Mouse (Mus musculus) limb, embryonic 14.5 days (tissue): ENCODE results near the gene Tubg2. TPM values are rescaled to one million over a fixed set of nuclear protein-coding genes. Genes with fewer than 3 reads are reported as not detected.

Experiments used
- ATAC-seq: fragments of 200-750 bp; cut with Nextera tagmentation; 2 replicates; pipeline ENCODE4 v1.8.0; 2017; ENCODE audit warnings: low read depth, moderate number of reproducible peaks, moderate TSS enrichment; ENCODE audit not compliant: low FRiP score
- DNase-seq: peaks from one replicate; pipeline ENCODE4 v3.0.0-alpha.2; 2015; ENCODE audit warnings: low spot score
- H3K27ac ChIP-seq: fragments of 300-500 bp; sonication (generic); replicated peaks from 2 replicates; pipeline ENCODE4 v1.5.1; 2014; ENCODE audit warnings: low read depth, mild to moderate bottlenecking, low read length, moderate library complexity, mixed read lengths
- H3K27me3 ChIP-seq: fragments of 300-500 bp; sonication (generic); 2 replicates; pipeline ENCODE4 v1.6.1; 2014; ENCODE audit warnings: low read length, mixed read lengths; ENCODE audit not compliant: control insufficient read depth, insufficient read depth
- H3K36me3 ChIP-seq: fragments of 300-500 bp; sonication (generic); 2 replicates; pipeline ENCODE4 v1.6.1; 2014; ENCODE audit warnings: mild to moderate bottlenecking, low read length, moderate library complexity, mixed read lengths; ENCODE audit not compliant: control insufficient read depth, insufficient read depth
- H3K4me1 ChIP-seq: fragments of 300-500 bp; sonication (generic); 2 replicates; pipeline ENCODE4 v1.6.1; 2014; ENCODE audit warnings: antibody characterized with exemption, low read length, mixed read lengths; ENCODE audit not compliant: control insufficient read depth, insufficient read depth
- H3K4me2 ChIP-seq: fragments of 300-500 bp; sonication (generic); replicated peaks from 2 replicates; pipeline ENCODE4 v1.6.1; 2014; ENCODE audit warnings: low read depth, mild to moderate bottlenecking, low read length, moderate library complexity; ENCODE audit not compliant: severe bottlenecking
- H3K4me3 ChIP-seq: fragments of 300-500 bp; sonication (generic); replicated peaks from 2 replicates; pipeline ENCODE4 v1.5.1; 2014; ENCODE audit warnings: low read length
- H3K9ac ChIP-seq: fragments of 300-500 bp; sonication (generic); 2 replicates; pipeline ENCODE4 v1.6.1; 2014; ENCODE audit warnings: mild to moderate bottlenecking, low read depth, low read length, moderate library complexity; ENCODE audit not compliant: severe bottlenecking
- H3K9me3 ChIP-seq: fragments of 300-500 bp; sonication (generic); 2 replicates; pipeline ENCODE4 v1.6.1; 2016; ENCODE audit warnings: low read length; ENCODE audit not compliant: control insufficient read depth
- POLR2A ChIP-seq: fragments of 200-500 bp; IDR thresholded peaks from 2 replicates; pipeline ENCODE4 v1.8.0; 2012; ENCODE audit warnings: inconsistent platforms, mild to moderate bottlenecking, moderate library complexity, borderline replicate concordance; ENCODE audit not compliant: insufficient read depth, insufficient read length; ENCODE audit errors: extremely low read depth
- WGBS: fragments of 180-500 bp; shearing (Covaris S2); extraction: QIAGEN DNeasy Blood & Tissue Kit; methylation state at CpG from one replicate; pipeline ENCODE4 v1.1.7; 2014; 5-methylcytosine and 5-hydroxymethylcytosine counted together
- polyA plus RNA-seq, 2 experiments: library from polyadenylated mRNA; depleted of rRNA in 1 of 2; stranded (reverse) in 1 of 2; unstranded in 1 of 2; fragments of >200 nt; fragmentation: Nextera tagmentation in 1 of 2; extraction: Ambion mirVana in 1 of 2; gene quantifications; 2 replicates each; pipeline versions ENCODE4 v1.2.1 to v1.2.3; 2012 to 2014

Gene Tubg2
- polyA plus RNA-seq, 2 experiments = 6.2 to 7.1 TPM

- no peak overlapping the region for H3K9ac ChIP-seq
- no peak overlapping the region for H3K27ac ChIP-seq
- ATAC-seq (no peak), DNase-seq (no peak)
- H3K4me1 ChIP-seq = no peaks in the 10 kb centered on the region
- WGBS = 81% methylated on average over 13 of the region's 13 CpGs
- no peak overlapping the region for H3K4me3 ChIP-seq
- no peak overlapping the region for H3K4me2 ChIP-seq
- no peaks in the 10 kb centered on the region for H3K36me3 ChIP-seq
- TF ChIP-seq POLR2A = no peak
- no peaks in the 10 kb centered on the region for H3K9me3 ChIP-seq
- H3K27me3 ChIP-seq = no peaks in the 10 kb centered on the region
Measured at GRCm38 (mm10) chr11:101134217-101134865, 21.4 kb upstream of the Tubg2 start.

- Histone ChIP-seq H3K4me1 (no peaks in the 10 kb centered on the region), H3K4me2 (no peak overlapping the region), H3K4me3 (no peak overlapping the region), H3K36me3 (no peaks in the 10 kb centered on the region), H3K9ac (no peak overlapping the region), H3K27ac (no peak overlapping the region), H3K9me3 (no peaks in the 10 kb centered on the region), H3K27me3 (no peaks in the 10 kb centered on the region)
- no peak for TF ChIP-seq POLR2A
- WGBS = 80% methylated on average over 7 of the region's 7 CpGs
- ATAC-seq (no peak), DNase-seq (no peak)
Measured at GRCm38 (mm10) chr11:101137000-101137399, 18.7 kb upstream of the Tubg2 start.

GRCm38 (mm10) chr11:101138536-101139181 is 17.0 kb upstream of the Tubg2 start:
- no peak for DNase-seq
- no peaks in the 10 kb centered on the region for H3K36me3 ChIP-seq
- no peaks in the 10 kb centered on the region for H3K27me3 ChIP-seq
- H3K27ac ChIP-seq = no peak overlapping the region
- H3K4me2 ChIP-seq = peak overlapping the region; percentile 15; the same call in 1 of the 2 replicates
- WGBS = 22% methylated on average over 15 of the region's 15 CpGs
- H3K4me1 ChIP-seq = no peaks in the 10 kb centered on the region
- H3K4me3 ChIP-seq = peak overlapping the region; percentile 7; the same call in 1 of the 2 replicates
- no peak for ATAC-seq
- H3K9me3 ChIP-seq = no peaks in the 10 kb centered on the region
- H3K9ac ChIP-seq = no peak overlapping the region
- TF ChIP-seq POLR2A = no peak

GRCm38 (mm10) chr11:101140164-101140819 is 15.4 kb upstream of the Tubg2 start:
- peak; percentile 49 for DNase-seq
- ATAC-seq = no peak
- peak overlapping the region; percentile 31 for H3K9ac ChIP-seq

GRCm38 (mm10) chr11:101141088-101141487 is 14.6 kb upstream of the Tubg2 start:
- no peaks in the 10 kb centered on the region for H3K9me3 ChIP-seq
- H3K4me1 ChIP-seq = no peaks in the 10 kb centered on the region
- no peaks in the 10 kb centered on the region for H3K36me3 ChIP-seq
- no peak overlapping the region for H3K9ac ChIP-seq
- no peaks in the 10 kb centered on the region for H3K27me3 ChIP-seq
- no peak overlapping the region for H3K4me2 ChIP-seq
- TF ChIP-seq POLR2A = no peak
- ATAC-seq = no peak
- WGBS = 79% methylated on average over 8 of the region's 8 CpGs
- DNase-seq = no peak
- no peak overlapping the region for H3K4me3 ChIP-seq
- H3K27ac ChIP-seq = no peak overlapping the region

More at GRCm38 (mm10) chr11:101140164-101140819, 15.4 kb upstream of the Tubg2 start:
- Histone ChIP-seq H3K4me2 (peak overlapping the region; percentile 49), H3K4me1 (no peaks in the 10 kb centered on the region), H3K36me3 (no peaks in the 10 kb centered on the region), H3K27ac (no peak overlapping the region), H3K4me3 (peak overlapping the region; percentile 24), H3K27me3 (no peaks in the 10 kb centered on the region), H3K9me3 (no peaks in the 10 kb centered on the region)
- no peak for TF ChIP-seq POLR2A
- 36% methylated on average over 27 of the region's 27 CpGs for WGBS
